Mouse (Mus musculus) myocyte (in vitro differentiated cells): ENCODE results near the gene Mgarp. TPM values are rescaled to one million over a fixed set of nuclear protein-coding genes. Genes with fewer than 3 reads are reported as not detected.
"Not testable (repeated sequence)": the region's sequence is repeated elsewhere in the genome, so short reads cannot be mapped to it uniquely, and the experiment has no call there.

Experiments
- H3K27me3 ChIP-seq: one replicate; pipeline ENCODE4 v1.6.1; 2011; ENCODE audit not compliant: control insufficient read depth, insufficient read depth, insufficient read length
- H3K36me3 ChIP-seq: one replicate; pipeline ENCODE4 v1.6.1; 2011; ENCODE audit not compliant: control insufficient read depth, insufficient read depth
- H3K4me2 ChIP-seq: one replicate; pipeline ENCODE4 v1.6.1; 2011; ENCODE audit warnings: low read depth, control low read depth
- H3K4me3 ChIP-seq: one replicate; pipeline ENCODE4 v1.5.1; 2011; ENCODE audit warnings: mild to moderate bottlenecking, control low read depth, moderate library complexity
- H3K79me2 ChIP-seq: one replicate; pipeline ENCODE4 v1.6.1; 2011; ENCODE audit not compliant: control insufficient read depth, insufficient read depth
- H3ac ChIP-seq: one replicate; pipeline ENCODE4 v1.6.1; 2011; ENCODE audit not compliant: control insufficient read depth, insufficient read length
- CEBPB ChIP-seq: IDR thresholded peaks from 2 replicates; pipeline ENCODE4 v1.6.1; 2011; ENCODE audit warnings: mild to moderate bottlenecking, moderate library complexity; ENCODE audit not compliant: poor library complexity, insufficient read depth, severe bottlenecking
- E2F4 ChIP-seq: IDR thresholded peaks from one replicate; pipeline ENCODE4 v1.6.1; 2011; ENCODE audit warnings: mild to moderate bottlenecking, control low read depth, moderate library complexity; ENCODE audit not compliant: insufficient read depth
- MAX ChIP-seq: IDR thresholded peaks from one replicate; pipeline ENCODE4 v1.6.1; 2011; ENCODE audit warnings: low read depth, mild to moderate bottlenecking, control low read depth
- MYOD1 ChIP-seq, 3 experiments: IDR thresholded peaks; one replicate each; pipeline ENCODE4 v1.6.1; 2011; ENCODE audit warnings: control low read depth in 2 of 3, low read depth in 2 of 3, mild to moderate bottlenecking in 2 of 3, moderate library complexity in 1 of 3; ENCODE audit not compliant: insufficient read length in 2 of 3, control insufficient read depth in 1 of 3
- MYOG ChIP-seq, 3 experiments: IDR thresholded peaks; one replicate each; pipeline ENCODE4 v1.6.1; 2011; ENCODE audit warnings: control low read depth in 2 of 3, low read depth in 2 of 3, mild to moderate bottlenecking in 2 of 3; ENCODE audit not compliant: insufficient read length in 2 of 3, control insufficient read depth in 1 of 3, insufficient read depth in 1 of 3
- POLR2A ChIP-seq: IDR thresholded peaks from one replicate; pipeline ENCODE4 v1.6.1; 2011; ENCODE audit warnings: low read depth, mild to moderate bottlenecking, control low read depth, moderate library complexity; ENCODE audit not compliant: insufficient read length
- POLR2AphosphoS2 ChIP-seq: IDR thresholded peaks from one replicate; pipeline ENCODE4 v1.6.1; 2011; ENCODE audit warnings: low read depth, control low read depth; ENCODE audit not compliant: insufficient read length
- REST ChIP-seq: IDR thresholded peaks from one replicate; pipeline ENCODE4 v1.6.1; 2011; ENCODE audit warnings: mild to moderate bottlenecking, control low read depth, moderate library complexity; ENCODE audit not compliant: insufficient read depth, insufficient read length
- SRF ChIP-seq: IDR thresholded peaks from one replicate; pipeline ENCODE4 v1.6.1; 2011; ENCODE audit warnings: low read depth; ENCODE audit not compliant: control insufficient read depth, insufficient read length
- TCF12 ChIP-seq: IDR thresholded peaks from one replicate; pipeline ENCODE4 v1.6.1; 2011; ENCODE audit warnings: mild to moderate bottlenecking, control low read depth; ENCODE audit not compliant: poor library complexity, insufficient read depth, severe bottlenecking
- TCF3 ChIP-seq: IDR thresholded peaks from one replicate; pipeline ENCODE4 v1.6.1; 2011; ENCODE audit warnings: low read depth, control low read depth; ENCODE audit not compliant: insufficient read length
- USF1 ChIP-seq: IDR thresholded peaks from one replicate; pipeline ENCODE4 v1.6.1; 2011; ENCODE audit warnings: low read depth, mild to moderate bottlenecking, control low read depth, moderate library complexity
- polyA plus RNA-seq: library from polyadenylated mRNA; unstranded; fragments of >200 nt; fragmentation: generic; extraction: Trizol; gene quantifications from one replicate; pipeline ENCODE4 v1.2.1, GENCODE M21; 2012; ENCODE audit warnings: missing spikeins

Gene Mgarp
- 0.88 TPM for polyA plus RNA-seq

GRCm38 (mm10) chr3:51396219-51397068 lies at the start of gene Mgarp:
TSS of gene Mgarp (minus strand) at chr3:51396738.
- H3ac ChIP-seq = no peak within 1 kb of the TSS
- TF ChIP-seq E2F4 (no peak), POLR2A (no peak), MYOG (IDR thresholded peaks at IDR 0.05; ENCODE audit: control insufficient read depth in 1 of 3, insufficient read depth in 1 of 3, insufficient read length in 2 of 3, low read depth in 2 of 3) (no peak), SRF (no peak), TCF3 (no peak), TCF12 (no peak), REST (no peak), USF1 (no peak), POLR2AphosphoS2 (no peak), MYOD1 (IDR thresholded peaks at IDR 0.05; ENCODE audit: control insufficient read depth in 1 of 3, insufficient read length in 2 of 3, low read depth in 2 of 3) (no peak), MAX (no peak), CEBPB (no peak)
- no peaks in the 10 kb centered on the region for H3K79me2 ChIP-seq
- peak within 1 kb of the TSS; percentile 48 for H3K4me2 ChIP-seq
- H3K27me3 ChIP-seq = no peaks in the 10 kb centered on the region
- no peaks in the 10 kb centered on the region for H3K36me3 ChIP-seq
- H3K4me3 ChIP-seq = no peak within 1 kb of the TSS

DNA sequence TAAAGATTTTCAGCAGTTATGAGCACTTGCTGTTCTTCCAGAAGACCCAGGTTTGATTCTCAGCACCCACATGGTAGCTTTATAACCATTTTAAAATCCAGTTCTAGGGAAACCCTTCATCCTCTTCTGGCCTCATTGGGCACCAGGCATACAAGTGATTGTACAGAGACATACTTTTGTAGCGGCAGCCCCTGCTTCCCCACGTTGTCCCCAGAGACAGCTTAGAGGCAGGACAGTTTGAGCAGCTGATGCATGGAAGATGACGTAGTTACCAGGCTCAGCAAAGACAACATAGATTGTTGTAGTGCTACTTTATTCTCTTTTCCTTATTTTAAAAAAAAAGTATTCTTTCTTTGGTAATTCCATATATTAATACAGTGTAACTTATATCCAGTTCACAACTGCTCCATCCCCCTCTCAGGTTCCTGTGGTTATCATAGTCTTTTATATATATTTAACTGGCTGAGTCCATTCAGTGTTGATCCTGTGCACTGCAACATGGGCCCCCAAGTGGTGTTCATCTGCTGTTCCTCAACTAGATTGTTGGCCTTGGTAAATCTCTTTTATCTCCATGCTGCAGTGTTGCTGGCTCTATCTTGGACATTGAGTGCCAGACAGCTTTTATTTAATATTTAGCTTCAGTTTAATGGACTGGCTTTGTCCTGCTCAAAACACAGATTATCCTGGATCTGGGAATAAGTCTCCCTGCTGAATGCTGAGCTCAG lies 38.5 kb upstream of the Mgarp start:
- no peak overlapping the region for H3K4me3 ChIP-seq
- H3K4me2 ChIP-seq = no peak overlapping the region
- TF ChIP-seq MYOD1 (IDR thresholded peaks at IDR 0.05; ENCODE audit: control insufficient read depth in 1 of 3, insufficient read length in 2 of 3, low read depth in 2 of 3) = no peak
- no peak for TF ChIP-seq POLR2A
- no peak for TF ChIP-seq CEBPB
- no peak for TF ChIP-seq REST
- TF ChIP-seq USF1 = no peak
- TF ChIP-seq MAX = no peak
- TF ChIP-seq TCF3 = no peak
- TF ChIP-seq SRF = no peak
- TF ChIP-seq E2F4 = no peak
- no peak for TF ChIP-seq POLR2AphosphoS2
- TF ChIP-seq MYOG (IDR thresholded peaks at IDR 0.05; ENCODE audit: control insufficient read depth in 1 of 3, insufficient read depth in 1 of 3, insufficient read length in 2 of 3, low read depth in 2 of 3) = no peak

GRCm38 (mm10) chr3:51434364-51434763 lies 37.8 kb upstream of the Mgarp start:
- peaks cover 95% of the 10 kb centered on the region for H3K79me2 ChIP-seq
- H3K4me3 ChIP-seq, H3K27me3 ChIP-seq, H3ac ChIP-seq, H3K36me3 ChIP-seq, H3K4me2 ChIP-seq: not testable (repeated sequence)

More for the DNA sequence above, 38.5 kb upstream of the Mgarp start:
- Histone ChIP-seq H3K27me3 (no peaks in the 10 kb centered on the region), H3K79me2 (peaks cover 93% of the 10 kb centered on the region), H3ac (no peak overlapping the region), H3K36me3 (peaks cover 9% of the 10 kb centered on the region)

DNA sequence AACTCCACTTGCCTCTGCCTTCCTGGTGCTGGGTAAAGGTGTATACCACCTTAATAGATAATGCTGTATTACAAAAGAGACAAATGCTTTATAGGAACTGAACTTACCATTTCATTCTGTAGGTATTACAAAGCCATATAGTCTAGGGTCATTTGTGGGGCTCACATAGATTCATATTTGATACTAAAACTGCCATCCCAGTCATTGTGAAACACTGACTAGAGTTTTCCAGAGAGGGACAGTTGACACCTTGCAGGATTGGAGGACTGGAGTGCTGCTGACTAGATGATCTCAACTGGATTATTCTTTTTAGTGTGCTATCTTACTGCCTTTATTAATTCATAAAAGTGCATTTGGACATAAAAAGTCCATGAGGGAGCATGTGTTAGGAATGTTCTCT lies 28.9 kb upstream of the Mgarp start:
- Histone ChIP-seq H3K4me2 (no peak overlapping the region), H3ac (no peak overlapping the region), H3K36me3 (no peaks in the 10 kb centered on the region), H3K79me2 (peaks cover 100% of the 10 kb centered on the region), H3K4me3 (no peak overlapping the region), H3K27me3 (no peaks in the 10 kb centered on the region)
- TF ChIP-seq E2F4 = no peak
- no peak for TF ChIP-seq POLR2A
- TF ChIP-seq CEBPB = no peak
- no peak for TF ChIP-seq MYOG (IDR thresholded peaks at IDR 0.05; ENCODE audit: control insufficient read depth in 1 of 3, insufficient read depth in 1 of 3, insufficient read length in 2 of 3, low read depth in 2 of 3)
- no peak for TF ChIP-seq TCF12
- TF ChIP-seq SRF = no peak
- TF ChIP-seq USF1 = no peak
- TF ChIP-seq TCF3 = no peak
- TF ChIP-seq MYOD1 (IDR thresholded peaks at IDR 0.05; ENCODE audit: control insufficient read depth in 1 of 3, insufficient read length in 2 of 3, low read depth in 2 of 3) = no peak
- no peak for TF ChIP-seq POLR2AphosphoS2
- TF ChIP-seq MAX = no peak
- TF ChIP-seq REST = no peak
